Mouse (Mus musculus) left cerebral cortex, postnatal 36 days (tissue): ENCODE data around the gene Pate1. TPM values are rescaled to one million over a fixed set of nuclear protein-coding genes. Genes with fewer than 3 reads are reported as not detected.

Source experiments
- DNase-seq, 2 experiments: peaks; one replicate each; pipeline ENCODE4 v3.0.0; 2021 to 2022; ENCODE audit warnings: low spot score in 2 of 2, mixed read lengths in 1 of 2
- intact Hi-C: fragments of 180-260 bp; cut with DNase I; formaldehyde crosslinking; loops from one replicate; pipeline ENCODE4 v1.15.1; 2025
- total RNA-seq, 2 experiments: library from RNA; stranded (reverse); gene quantifications; 2 replicates each; pipeline ENCODE4 v1.2.3; 2021

Pate1 gene
- total RNA-seq, result not detected

DNA sequence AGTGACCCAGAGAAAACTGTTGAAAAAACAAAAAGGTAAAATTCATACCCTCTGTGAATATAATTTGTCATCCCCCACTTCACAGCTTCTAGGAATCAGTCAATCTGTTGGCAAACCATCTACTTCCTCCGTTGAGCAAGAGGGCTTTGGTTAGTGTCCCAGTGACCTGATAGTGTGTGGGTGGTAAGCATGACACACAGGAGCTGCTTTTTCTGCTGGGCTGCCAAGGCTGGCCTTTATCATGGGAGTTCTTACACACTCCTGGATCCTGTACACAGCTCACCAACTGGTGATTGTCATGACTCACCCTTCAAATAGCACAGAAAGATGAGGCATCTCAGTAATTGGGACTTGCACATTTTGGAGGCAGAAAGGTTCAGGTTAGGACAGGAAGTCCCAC lies at the start of gene Pate1:
TSS of gene Pate1 (minus strand) at position 378 of the 400 bp plus-strand sequence.
- DNase-seq, result peak in 1 of 2 experiments; percentile 3
- intact Hi-C loops, result no loop called here

DNA sequence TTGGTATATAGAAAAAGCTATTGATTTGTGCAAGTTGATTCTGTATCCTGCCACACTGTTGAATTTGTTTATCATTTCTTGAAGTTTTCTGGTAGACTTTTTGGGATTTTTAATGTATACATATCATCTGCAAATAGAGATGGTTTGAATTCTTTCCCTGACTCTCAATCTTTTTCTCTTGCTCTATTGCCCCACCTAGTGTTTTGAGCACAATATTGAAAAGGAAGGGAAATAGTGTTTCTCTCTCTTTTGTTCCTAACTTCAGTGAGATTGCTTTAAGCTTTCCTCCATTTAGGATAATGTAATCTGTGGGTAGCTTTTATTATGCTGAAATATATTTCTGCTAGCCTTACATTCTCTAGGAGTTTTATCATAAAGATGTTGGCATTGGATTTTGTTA lies 20.1 kb upstream of the Pate1 start:
- DNase-seq, result no peak
- intact Hi-C loops, result loop anchor here (2.0 kb wide), 1 partner anchor 114 kb away; no protein-coding TSS in a partner anchor

DNA sequence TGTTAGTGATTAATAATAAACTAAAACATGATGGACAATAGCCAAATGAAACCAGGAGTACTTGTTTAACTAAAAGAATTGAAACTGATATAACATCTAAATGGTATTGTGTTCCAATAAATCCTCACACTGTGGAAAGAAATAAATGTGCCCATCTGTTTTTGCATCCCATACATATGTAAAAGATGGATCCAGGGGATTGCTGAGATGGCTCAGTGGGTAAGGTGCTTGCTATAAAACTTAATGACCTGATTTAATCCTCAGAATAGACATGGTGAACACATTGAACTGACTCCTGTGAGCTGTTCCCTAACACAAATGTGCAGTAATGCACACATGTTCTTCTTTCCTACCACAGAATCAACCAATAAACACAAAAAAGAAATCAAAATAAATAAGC lies 4.7 kb upstream of the Pate1 start:
- DNase-seq, result no peak
- intact Hi-C loops, result no loop called here

DNA sequence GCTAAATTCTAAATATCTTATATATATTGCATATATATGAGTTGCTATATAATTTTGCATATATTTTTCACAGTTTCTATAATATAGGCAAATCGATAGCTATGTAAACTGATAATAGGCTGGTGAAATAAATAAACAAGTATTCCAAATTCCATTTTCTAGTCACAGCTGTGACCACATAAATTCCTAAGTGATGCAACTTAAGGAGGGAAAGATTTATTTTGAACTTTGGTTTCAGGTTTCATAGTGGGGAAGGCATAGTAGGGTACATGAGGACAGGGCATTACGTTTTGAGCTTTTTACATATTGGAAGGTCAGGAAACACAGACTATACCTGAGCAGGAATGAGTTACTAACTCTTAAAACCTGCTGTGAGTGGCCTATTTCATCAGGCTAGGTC lies 13.6 kb downstream of the Pate1 start:
- intact Hi-C loops, result no loop called here

GRCm38 (mm10) chr9:35648102-35648501 lies 39.1 kb downstream of the Pate1 start, which contains the start of gene Pate3:
Gene Pate3 (minus strand): TSS chr9:35648202.
- intact Hi-C loops, result no loop called here
- DNase-seq, result no peak

More for the DNA sequence above, 13.6 kb downstream of the Pate1 start:
- no peak for DNase-seq

Other genes starting within 250 kb of the Pate1 start
- gene Gm1113, start 169.1 kb downstream of the Pate1 start, total RNA-seq, result not detected
- gene Ddx25, start 128.9 kb downstream of the Pate1 start, total RNA-seq, result 10 to 100 TPM; 14.2 to 16.4 TPM
- 10 to 100 TPM in 1 of 2 experiments, 1 to 10 TPM in 1; 10.0 to 12.7 TPM for gene Pus3, start 128.8 kb downstream of the Pate1 start, total RNA-seq
- gene Pate2, start 117.1 kb downstream of the Pate1 start, total RNA-seq, result 1 to 10 TPM in 1 of 2 experiments, under 1 TPM in 1; 0.95 to 1.1 TPM
- gene Hyls1, start 117.0 kb downstream of the Pate1 start, total RNA-seq, result 1 to 10 TPM; 7.3 to 8.0 TPM
- gene Pate4, start 75.4 kb downstream of the Pate1 start, total RNA-seq, result not detected
- gene Pate3, start 39.2 kb downstream of the Pate1 start, total RNA-seq, result not detected
- gene Gm17677, start 53.7 kb upstream of the Pate1 start, total RNA-seq, result not detected
- not detected for gene Gm17727, start 90.7 kb upstream of the Pate1 start, total RNA-seq
- not detected for gene Gm27235, start 102.7 kb upstream of the Pate1 start, total RNA-seq
- not detected for gene D730048I06Rik, start 102.7 kb upstream of the Pate1 start, total RNA-seq
- not detected for gene 9230110F15Rik, start 156.8 kb upstream of the Pate1 start, total RNA-seq
- not detected for gene 9230113P08Rik, start 221.0 kb upstream of the Pate1 start, total RNA-seq